Mouse (Mus musculus) hindbrain, embryonic 11.5 days (tissue): ENCODE data around the gene Cdon. TPM values are rescaled to one million over a fixed set of nuclear protein-coding genes. Genes with fewer than 3 reads are reported as not detected.

Experiments used
- ATAC-seq: fragments of 200-750 bp; cut with Nextera tagmentation; 2 replicates; pipeline ENCODE4 v1.8.0; 2017; ENCODE audit warnings: mild to moderate bottlenecking, moderate TSS enrichment, moderate library complexity; ENCODE audit not compliant: low FRiP score
- DNase-seq: peaks from one replicate; pipeline ENCODE4 v3.0.0-alpha.2; 2015; ENCODE audit warnings: low spot score
- H3K27ac ChIP-seq: fragments of 300-500 bp; sonication (generic); 2 replicates; pipeline ENCODE4 v1.5.1; 2014; ENCODE audit warnings: mild to moderate bottlenecking, low read depth, low read length
- H3K27me3 ChIP-seq: fragments of 300-500 bp; sonication (generic); 2 replicates; pipeline ENCODE4 v1.6.1; 2014; ENCODE audit warnings: mild to moderate bottlenecking, low read length, moderate library complexity, mixed read lengths; ENCODE audit not compliant: control insufficient read depth, insufficient read depth
- H3K36me3 ChIP-seq: fragments of 300-500 bp; sonication (generic); 2 replicates; pipeline ENCODE4 v1.6.1; 2014; ENCODE audit warnings: mild to moderate bottlenecking, low read length, moderate library complexity, mixed read lengths; ENCODE audit not compliant: control insufficient read depth, insufficient read depth
- H3K4me1 ChIP-seq: fragments of 300-500 bp; sonication (generic); replicated peaks from 2 replicates; pipeline ENCODE4 v1.6.1; 2014; ENCODE audit warnings: low read length, mixed read lengths; ENCODE audit not compliant: control insufficient read depth, insufficient read depth
- H3K4me2 ChIP-seq: fragments of 300-500 bp; sonication (generic); replicated peaks from 2 replicates; pipeline ENCODE4 v1.6.1; 2014; ENCODE audit warnings: mild to moderate bottlenecking, low read depth, low read length
- H3K4me3 ChIP-seq: fragments of 300-500 bp; sonication (generic); 2 replicates; pipeline ENCODE4 v1.5.1; 2014; ENCODE audit warnings: low read depth, low read length
- H3K9ac ChIP-seq: fragments of 300-500 bp; sonication (generic); 2 replicates; pipeline ENCODE4 v1.6.1; 2014; ENCODE audit warnings: low read depth, low read length
- H3K9me3 ChIP-seq: fragments of 300-500 bp; sonication (generic); 2 replicates; pipeline ENCODE4 v1.6.1; 2016; ENCODE audit warnings: low read length; ENCODE audit not compliant: control insufficient read depth
- WGBS: fragments of 180-500 bp; shearing (Covaris S2); extraction: QIAGEN DNeasy Blood & Tissue Kit; methylation state at CpG from one replicate; pipeline ENCODE4 v1.1.7; 2014; 5-methylcytosine and 5-hydroxymethylcytosine counted together
- polyA plus RNA-seq: library from polyadenylated mRNA; unstranded; fragments of >200 nt; fragmentation: Nextera tagmentation; extraction: Ambion mirVana; gene quantifications from 2 replicates; pipeline ENCODE4 v1.2.1, GENCODE M21; 2014

Gene Cdon
- polyA plus RNA-seq, 1 experiment from 2014 or later = 21.9 TPM

DNA sequence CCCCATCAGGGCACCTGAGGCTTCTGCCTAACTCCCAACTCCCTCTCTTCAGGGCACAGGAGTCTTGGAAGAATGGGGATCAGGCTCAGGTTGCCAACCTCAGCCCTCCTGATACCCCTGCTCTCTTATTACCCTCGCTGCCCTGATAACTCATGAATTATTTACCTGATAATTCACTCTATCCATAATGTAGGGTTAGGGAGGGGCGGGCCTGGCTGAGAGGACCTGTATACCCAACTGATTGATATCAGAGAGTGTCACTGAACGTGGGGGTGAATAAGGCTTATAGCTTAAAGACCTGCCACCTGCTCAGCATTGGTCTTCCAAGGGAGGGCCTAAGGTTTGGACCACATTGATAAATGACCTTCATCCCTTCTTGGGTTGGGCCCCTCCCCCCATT, 97.2 kb downstream of the Cdon start, which contains the start of gene Gm1113:
Gene Gm1113, minus strand, starts transcription at position 101 of the 400 bp plus-strand sequence.
- H3K4me1 ChIP-seq = no peaks in the 10 kb centered on the region
- H3K36me3 ChIP-seq = no peaks in the 10 kb centered on the region
- H3K4me2 ChIP-seq = no peak within 1 kb of the TSS
- H3K9me3 ChIP-seq = no peaks in the 10 kb centered on the region
- ATAC-seq (no peak), DNase-seq (no peak)
- no peak within 1 kb of the TSS for H3K27ac ChIP-seq
- 87% methylated on average over 3 of the region's 3 CpGs for WGBS
- no peak within 1 kb of the TSS for H3K4me3 ChIP-seq
- no peaks in the 10 kb centered on the region for H3K27me3 ChIP-seq
- no peak within 1 kb of the TSS for H3K9ac ChIP-seq

GRCm38 (mm10) chr9:35520631-35521348, 99.9 kb downstream of the Cdon start:
- WGBS = 85% methylated on average over 6 of the region's 6 CpGs
- Histone ChIP-seq H3K27me3 (no peaks in the 10 kb centered on the region), H3K9ac (no peak overlapping the region), H3K9me3 (no peaks in the 10 kb centered on the region), H3K4me1 (0 out of 2 replicates have a peak, but pooled peaks cover 2% of the 10 kb centered on the region), H3K4me2 (no peak overlapping the region), H3K27ac (no peak overlapping the region), H3K4me3 (no peak overlapping the region), H3K36me3 (no peaks in the 10 kb centered on the region)
- ATAC-seq (no peak), DNase-seq (no peak)

DNA sequence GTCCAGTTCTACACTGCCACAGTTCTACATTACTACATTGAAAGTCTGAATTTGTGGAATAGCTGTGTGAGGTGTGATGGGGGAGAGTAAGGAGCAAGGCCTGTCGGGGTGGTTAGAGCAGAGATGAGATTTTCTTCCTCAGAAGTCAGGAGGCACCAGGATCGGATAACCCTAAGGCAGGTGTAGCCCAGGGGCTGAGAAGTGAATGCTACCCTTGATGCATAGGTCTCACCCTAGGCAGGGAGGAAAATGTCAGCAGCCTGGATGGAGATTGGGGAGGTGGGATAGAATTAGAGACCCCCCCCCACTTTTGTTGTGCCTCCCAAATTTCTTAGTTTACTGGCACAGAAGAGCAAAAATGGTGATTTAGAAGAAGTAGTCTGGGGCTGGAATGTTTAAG, 101.3 kb downstream of the Cdon start:
- Histone ChIP-seq H3K4me3 (no peak overlapping the region), H3K9ac (no peak overlapping the region), H3K4me2 (no peak overlapping the region), H3K36me3 (no peaks in the 10 kb centered on the region), H3K9me3 (no peaks in the 10 kb centered on the region), H3K27me3 (no peaks in the 10 kb centered on the region), H3K27ac (no peak overlapping the region), H3K4me1 (0 out of 2 replicates have a peak, but pooled peaks cover 2% of the 10 kb centered on the region)
- 81% methylated on average over 2 of the region's 2 CpGs for WGBS
- DNase-seq = no peak
- no peak for ATAC-seq

- no peak overlapping the region for H3K4me2 ChIP-seq
- no peak overlapping the region for H3K4me3 ChIP-seq
- no peaks in the 10 kb centered on the region for H3K36me3 ChIP-seq
- H3K27ac ChIP-seq = no peak overlapping the region
- DNase-seq (no peak), ATAC-seq (0 out of 2 replicates have a peak, but pooled peaks have one; percentile 4)
- no peaks in the 10 kb centered on the region for H3K27me3 ChIP-seq
- no peaks in the 10 kb centered on the region for H3K9me3 ChIP-seq
- no peak overlapping the region for H3K9ac ChIP-seq
- 79% methylated on average over 1 of the region's 1 CpGs for WGBS
- H3K4me1 ChIP-seq = 0 out of 2 replicates have a peak, but pooled peaks cover 2% of the 10 kb centered on the region
Measured at GRCm38 (mm10) chr9:35522821-35523515, 102.0 kb downstream of the Cdon start.

GRCm38 (mm10) chr9:35523541-35523940, 102.6 kb downstream of the Cdon start:
- peak; percentile 53; the same call in 1 of the 2 replicates for ATAC-seq
- Histone ChIP-seq H3K9ac (no peak overlapping the region), H3K4me2 (no peak overlapping the region), H3K9me3 (no peaks in the 10 kb centered on the region), H3K27ac (no peak overlapping the region), H3K27me3 (no peaks in the 10 kb centered on the region), H3K4me1 (0 out of 2 replicates have a peak, but pooled peaks cover 2% of the 10 kb centered on the region), H3K4me3 (no peak overlapping the region), H3K36me3 (no peaks in the 10 kb centered on the region)
- 24% methylated on average over 5 of the region's 5 CpGs for WGBS
- peak; percentile 37 for DNase-seq

- Histone ChIP-seq H3K9ac (no peak overlapping the region), H3K36me3 (no peaks in the 10 kb centered on the region), H3K4me2 (no peak overlapping the region), H3K4me3 (no peak overlapping the region), H3K9me3 (no peaks in the 10 kb centered on the region), H3K4me1 (0 out of 2 replicates have a peak, but pooled peaks cover 2% of the 10 kb centered on the region), H3K27ac (no peak overlapping the region), H3K27me3 (no peaks in the 10 kb centered on the region)
- DNase-seq = peak; percentile 83
- 31% methylated on average over 7 of the region's 7 CpGs for WGBS
- peak; percentile 65 for ATAC-seq
Measured at GRCm38 (mm10) chr9:35523941-35524411, 103.0 kb downstream of the Cdon start.

- Histone ChIP-seq H3K27ac (no peak overlapping the region), H3K4me3 (no peak overlapping the region), H3K9me3 (no peaks in the 10 kb centered on the region), H3K4me1 (no peaks in the 10 kb centered on the region), H3K9ac (no peak overlapping the region), H3K36me3 (no peaks in the 10 kb centered on the region), H3K4me2 (no peak overlapping the region), H3K27me3 (no peaks in the 10 kb centered on the region)
- 76% methylated on average over 3 of the region's 3 CpGs for WGBS
- DNase-seq (no peak), ATAC-seq (no peak)
Measured at GRCm38 (mm10) chr9:35529141-35529540, 108.2 kb downstream of the Cdon start.

DNA sequence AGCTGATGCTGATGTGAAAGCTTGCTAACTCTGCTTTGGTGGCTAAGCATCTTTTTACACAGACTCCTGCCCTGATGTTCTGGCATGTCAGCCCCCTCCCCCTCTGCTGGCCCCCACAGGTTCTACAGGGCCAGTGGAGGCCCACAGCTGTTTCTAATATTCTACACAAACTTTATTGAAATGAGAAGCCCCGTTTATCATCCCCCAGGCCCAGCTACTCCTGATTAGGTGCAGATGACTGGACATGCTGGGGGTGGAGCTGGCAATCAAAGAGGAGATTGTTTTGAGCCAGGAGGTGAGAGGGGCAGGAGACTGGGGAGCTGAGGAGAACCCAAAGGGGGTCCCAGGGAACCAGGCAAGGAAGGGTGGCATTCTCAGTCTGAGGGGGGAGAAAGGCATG, 108.9 kb downstream of the Cdon start:
- ATAC-seq (no peak), DNase-seq (peak; percentile 14)
- no peaks in the 10 kb centered on the region for H3K36me3 ChIP-seq
- no peak overlapping the region for H3K4me2 ChIP-seq
- H3K9me3 ChIP-seq = no peaks in the 10 kb centered on the region
- H3K4me3 ChIP-seq = no peak overlapping the region
- H3K9ac ChIP-seq = no peak overlapping the region
- no peaks in the 10 kb centered on the region for H3K27me3 ChIP-seq
- H3K4me1 ChIP-seq = no peaks in the 10 kb centered on the region
- WGBS = 31% methylated on average over 1 of the region's 1 CpGs
- no peak overlapping the region for H3K27ac ChIP-seq
